Mouse (Mus musculus) stomach, postnatal 0 days (tissue): ENCODE results near the gene Fam19a2.

Experiments
- CTCF ChIP-seq: IDR thresholded peaks from 2 replicates; pipeline ENCODE4 v1.5.1; 2016; ENCODE audit warnings: antibody characterized with exemption, low read depth, mild to moderate bottlenecking, moderate library complexity
- EP300 ChIP-seq: optimal IDR thresholded peaks from 2 replicates; pipeline ENCODE3; 2016; ENCODE audit warnings: antibody characterized with exemption

DNA sequence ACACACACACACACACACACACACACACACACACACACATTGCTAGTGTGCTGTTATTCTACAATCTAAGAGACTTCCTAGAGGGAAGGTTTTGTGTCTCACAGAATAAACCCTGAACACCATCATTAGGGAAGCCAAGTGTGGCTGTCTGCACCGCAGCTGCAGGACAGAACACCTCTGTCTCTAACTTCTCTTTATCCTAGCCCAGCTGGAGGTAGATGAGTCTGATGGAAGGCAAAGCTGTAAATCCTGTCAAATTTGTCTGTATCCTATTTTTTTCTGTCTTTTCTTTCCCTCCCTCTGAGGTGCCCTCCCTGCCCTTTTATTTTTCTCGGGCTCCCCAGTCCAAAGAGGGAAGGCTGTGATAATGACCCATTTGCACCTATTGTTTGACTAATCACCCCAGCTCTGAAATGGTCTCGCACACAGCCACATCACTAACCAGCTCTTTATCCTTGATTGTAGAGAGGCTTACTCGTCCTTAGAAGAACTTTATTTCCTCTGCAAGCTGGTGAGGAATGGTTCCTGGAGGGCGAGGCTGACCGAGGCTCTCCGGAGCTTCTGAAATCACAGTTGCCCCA is 414.6 kb downstream of the Fam19a2 start:
- TF ChIP-seq EP300 (no peak), CTCF (no peak)
